Mouse (Mus musculus) c-Kit-positive CD71-positive TER-119-negative erythroid progenitor cells, embryonic 14.5 days (primary cell): ENCODE results near the gene Gtpbp3.
A peak's percentile ranks its signal among the peaks of the same experiment; 100 is the strongest.
"Not testable (repeated sequence)": the region's sequence is repeated elsewhere in the genome, so short reads cannot be mapped to it uniquely, and the experiment has no call there.

Experiments
- DNase-seq: peaks from one replicate; pipeline ENCODE4 v3.0.0-alpha.2; 2013; ENCODE audit warnings: low read depth

Gtpbp3 gene

GRCm38 (mm10) chr8:71497881-71498501, 10.1 kb downstream of the Gtpbp3 start:
- DNase-seq, result no peak

- no peak for DNase-seq
These were observed 11.2 kb downstream of the Gtpbp3 start for GRCm38 (mm10) chr8:71498816-71499690.

GRCm38 (mm10) chr8:71504349-71504748, 16.4 kb downstream of the Gtpbp3 start:
- no peak for DNase-seq

GRCm38 (mm10) chr8:71505326-71505725, 17.4 kb downstream of the Gtpbp3 start:
- no peak for DNase-seq

GRCm38 (mm10) chr8:71505979-71506378, 18.1 kb downstream of the Gtpbp3 start:
- no peak for DNase-seq

GRCm38 (mm10) chr8:71507589-71508104, 19.7 kb downstream of the Gtpbp3 start:
- DNase-seq, result peak; percentile 63

GRCm38 (mm10) chr8:71509316-71509715, 21.4 kb downstream of the Gtpbp3 start:
- no peak for DNase-seq

GRCm38 (mm10) chr8:71511644-71512043, 23.7 kb downstream of the Gtpbp3 start, which contains the start of gene Plvap:
Plvap (minus strand) TSS chr8:71511752.
- DNase-seq, result peak; percentile 64

GRCm38 (mm10) chr8:71513018-71513754, 25.3 kb downstream of the Gtpbp3 start:
- DNase-seq, result no peak

GRCm38 (mm10) chr8:71515043-71515442, 27.1 kb downstream of the Gtpbp3 start:
- no peak for DNase-seq

GRCm38 (mm10) chr8:71516786-71517185, 28.9 kb downstream of the Gtpbp3 start:
- no peak for DNase-seq

- peak; percentile 66 for DNase-seq
These were observed 31.3 kb downstream of the Gtpbp3 start for GRCm38 (mm10) chr8:71519037-71519825.

- peak; percentile 89 for DNase-seq
These were observed 33.7 kb downstream of the Gtpbp3 start for GRCm38 (mm10) chr8:71521634-71522033.

- no peak for DNase-seq
These were observed 37.5 kb downstream of the Gtpbp3 start, which contains the start of gene Ccdc194 for GRCm38 (mm10) chr8:71525226-71526050. Ccdc194 (minus strand) TSS chr8:71525711.

- no peak for DNase-seq
These were observed 38.4 kb downstream of the Gtpbp3 start for GRCm38 (mm10) chr8:71526272-71526671.

GRCm38 (mm10) chr8:71527162-71527870, 39.4 kb downstream of the Gtpbp3 start:
- no peak for DNase-seq

- no peak for DNase-seq
These were observed 40.6 kb downstream of the Gtpbp3 start for GRCm38 (mm10) chr8:71528362-71529073.

- DNase-seq, result not testable (repeated sequence)
These were observed 43.0 kb downstream of the Gtpbp3 start for GRCm38 (mm10) chr8:71530735-71531467.
